Mouse (Mus musculus): ENCODE results near the gene Ggt5. TPM values are rescaled to one million over a fixed set of nuclear protein-coding genes. Genes with fewer than 3 reads are reported as not detected.
A peak's percentile ranks its signal among the peaks of the same experiment; 100 is the strongest.
"Not testable (repeated sequence)": the region's sequence is repeated elsewhere in the genome, so short reads cannot be mapped to it uniquely, and the experiment has no call there.

Gene Ggt5
- polyA plus RNA-seq (2012; rRNA removed): 41.4 and 47.0 TPM in 2 replicates

DNA sequence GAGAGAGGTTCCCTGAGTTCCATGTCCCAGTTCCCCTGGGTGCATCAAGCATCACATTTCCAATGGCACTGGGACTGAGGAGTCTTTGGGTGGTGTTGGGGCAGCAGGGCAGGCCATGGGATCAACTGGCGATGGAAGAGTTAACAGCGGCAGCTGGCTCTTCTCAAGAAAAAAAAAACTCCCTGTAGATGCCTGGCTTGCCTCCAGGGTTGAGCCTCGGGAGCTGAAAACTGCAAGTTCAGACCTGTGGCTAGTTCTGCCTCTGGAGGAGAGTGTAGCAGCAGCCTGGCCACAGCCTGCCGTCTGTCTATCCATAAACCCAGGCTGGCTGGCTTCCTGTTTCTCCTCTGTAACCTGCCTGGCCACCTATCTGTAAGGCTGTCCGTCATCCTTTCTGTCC lies at the start of gene Ggt5:
Gene Ggt5, plus strand, starts transcription at position 212 of the 400 bp plus-strand sequence.
- no peak for DNase-seq (ENCODE audit: low read depth)

- no peak for DNase-seq (ENCODE audit: low read depth)
These were observed 41.2 kb upstream of the Ggt5 start for GRCm38 (mm10) chr10:75547901-75548300.

DNA sequence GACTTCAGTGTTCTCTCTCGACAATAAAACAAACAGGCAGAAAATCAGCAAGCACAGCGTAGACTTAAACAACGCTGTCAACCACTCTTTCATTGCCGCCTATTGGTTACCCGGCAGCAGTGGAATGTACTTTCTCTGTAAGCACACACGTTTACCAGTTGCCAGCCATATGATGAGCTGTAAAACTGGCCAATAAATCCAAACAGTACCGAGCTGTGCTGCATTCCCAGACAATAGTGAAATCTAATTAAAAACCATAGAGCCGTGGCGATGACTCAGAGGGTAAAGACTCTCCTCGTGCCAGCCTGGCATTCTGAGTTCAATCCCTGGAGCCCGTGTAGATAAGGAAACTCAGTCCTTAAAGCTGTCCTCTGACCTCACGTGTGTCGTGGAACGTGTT lies 40.7 kb upstream of the Ggt5 start:
- DNase-seq (ENCODE audit: low read depth): no peak

DNA sequence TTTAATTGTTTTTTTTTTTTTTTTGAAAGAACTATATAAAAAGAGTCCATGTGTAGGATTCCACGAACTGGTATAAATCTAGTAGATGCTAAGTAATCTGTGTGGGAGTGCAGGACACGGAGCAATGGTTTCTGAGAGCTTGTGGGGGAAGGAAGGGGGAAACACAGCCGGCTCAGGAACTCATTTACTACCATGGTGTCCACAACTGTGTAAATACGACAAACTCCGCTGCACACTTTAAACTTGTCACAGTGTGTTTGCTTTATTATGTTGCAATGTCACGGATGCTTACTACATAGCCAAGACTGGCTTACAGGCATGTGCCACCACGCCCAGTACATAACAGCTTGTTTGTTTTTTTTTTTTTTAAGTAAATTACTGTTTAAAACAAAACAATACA lies 39.3 kb upstream of the Ggt5 start:
- no peak for DNase-seq (ENCODE audit: low read depth)

GRCm38 (mm10) chr10:75551175-75551574 lies 38.0 kb upstream of the Ggt5 start:
- no peak for DNase-seq (ENCODE audit: low read depth)

DNA sequence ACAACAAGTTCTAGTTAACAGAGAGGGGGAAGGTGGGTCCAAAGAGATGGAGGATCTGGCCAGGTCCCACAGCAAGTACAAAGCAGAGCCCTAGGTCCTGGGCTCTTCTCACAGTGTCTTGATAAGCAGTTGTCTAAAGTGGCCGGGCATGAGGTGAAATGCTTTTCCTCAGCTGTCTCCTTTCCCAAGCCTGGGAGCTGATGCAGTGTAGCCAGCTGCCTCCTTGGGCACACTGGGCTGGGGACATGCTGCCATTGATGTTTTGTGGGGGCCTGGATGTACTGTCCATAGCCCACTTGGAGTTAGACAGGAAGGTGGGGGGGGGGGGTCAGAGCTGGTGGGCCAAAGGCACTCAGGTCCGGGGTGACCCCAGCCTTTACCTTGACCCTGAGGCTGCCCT lies 37.0 kb upstream of the Ggt5 start:
- no peak for DNase-seq (ENCODE audit: low read depth)

GRCm38 (mm10) chr10:75552701-75553450 lies 36.3 kb upstream of the Ggt5 start:
- DNase-seq (ENCODE audit: low read depth): no peak

DNA sequence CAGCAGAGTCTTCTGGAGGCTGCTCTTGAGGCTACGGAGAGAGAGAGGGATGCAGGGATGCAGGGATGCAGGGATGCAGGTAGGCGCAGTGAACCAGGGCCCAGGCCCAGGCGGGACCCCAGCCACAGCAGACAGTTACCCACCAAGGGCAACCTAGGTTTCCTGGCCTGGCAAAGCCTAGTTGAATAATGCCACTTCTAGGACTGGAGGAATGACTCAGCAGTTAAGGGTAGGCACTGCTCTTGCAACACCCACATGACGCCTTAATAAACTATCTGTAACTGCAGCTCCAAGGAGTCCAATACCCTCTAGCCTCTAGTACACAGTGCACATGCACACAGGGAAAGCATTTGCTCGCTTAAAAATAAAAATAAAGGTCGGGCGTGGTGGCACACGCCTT lies 35.0 kb upstream of the Ggt5 start:
- no peak for DNase-seq (ENCODE audit: low read depth)

DNA sequence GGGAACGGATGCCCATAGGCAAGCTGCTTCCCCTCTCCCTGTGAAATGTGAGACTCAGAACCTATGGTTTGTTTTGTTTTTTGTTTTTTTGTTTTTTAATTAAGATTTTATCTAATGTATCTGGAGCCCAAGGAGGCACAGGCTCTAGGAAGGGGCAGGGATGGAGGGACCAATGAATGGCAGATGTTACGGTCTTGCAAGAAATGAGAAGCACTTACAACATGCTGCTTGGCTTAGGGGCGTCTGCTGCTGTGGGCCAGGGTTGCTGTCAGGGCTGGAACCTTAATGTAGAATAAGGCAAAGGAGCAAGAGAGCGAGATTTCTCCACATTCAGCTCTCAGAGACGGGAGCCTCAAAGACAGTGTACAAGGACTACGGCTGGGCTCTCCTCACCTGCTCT lies 33.6 kb upstream of the Ggt5 start:
- no peak for DNase-seq (ENCODE audit: low read depth)

DNA sequence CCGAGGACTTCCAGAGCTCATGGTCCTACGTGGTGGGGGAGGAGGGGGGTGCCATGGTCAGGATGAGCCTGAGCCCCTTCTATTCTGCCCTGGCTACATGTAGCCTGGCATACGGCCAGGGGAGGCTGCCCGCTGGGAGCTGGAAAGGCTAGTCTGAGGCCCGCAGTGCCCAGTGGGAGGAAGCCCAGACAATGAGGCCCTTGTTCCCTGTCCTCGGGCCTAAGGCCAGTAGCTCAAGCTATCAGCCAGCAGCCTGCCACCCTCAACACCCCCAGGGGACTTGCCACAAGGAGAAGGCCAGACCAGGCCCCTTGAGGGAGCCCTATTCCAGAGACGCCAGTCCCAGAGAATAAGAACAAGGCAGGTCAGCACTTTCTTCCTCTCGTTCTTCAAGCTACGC lies 33.1 kb upstream of the Ggt5 start:
- DNase-seq (ENCODE audit: low read depth): no peak

- DNase-seq (ENCODE audit: low read depth): peak; percentile 56
These were observed 30.6 kb upstream of the Ggt5 start for GRCm38 (mm10) chr10:75558515-75558914.

- DNase-seq (ENCODE audit: low read depth): no peak
These were observed 30.0 kb upstream of the Ggt5 start for GRCm38 (mm10) chr10:75559041-75559675.

- DNase-seq (ENCODE audit: low read depth): no peak
These were observed 29.2 kb upstream of the Ggt5 start, which contains the start of gene Lrrc75b for GRCm38 (mm10) chr10:75559676-75560548. TSS of gene Lrrc75b (minus strand) at chr10:75560330.

DNA sequence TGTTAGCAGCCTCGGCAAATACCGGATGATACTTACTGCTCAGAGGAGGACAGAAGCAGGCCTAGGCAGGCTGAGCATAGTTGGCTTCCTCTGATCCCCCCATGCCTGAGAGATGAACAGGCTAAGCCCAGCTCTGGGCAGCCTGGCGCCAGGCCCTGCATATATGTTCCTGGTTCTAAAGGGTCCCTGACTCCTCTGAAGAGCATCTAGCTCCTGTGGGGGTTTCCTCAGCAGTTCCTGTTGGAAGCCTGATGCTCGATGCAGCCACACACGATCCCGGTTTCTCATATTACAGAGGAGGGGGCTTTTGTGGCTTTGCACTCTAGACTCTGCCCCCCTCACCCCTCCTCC lies 28.6 kb upstream of the Ggt5 start:
- no peak for DNase-seq (ENCODE audit: low read depth)

- no peak for DNase-seq (ENCODE audit: low read depth)
These were observed 28.0 kb upstream of the Ggt5 start, which contains the start of gene Ggt1 for GRCm38 (mm10) chr10:75561071-75561654. TSS of gene Ggt1 (plus strand) at chr10:75561604.

GRCm38 (mm10) chr10:75562596-75562995 lies 26.5 kb upstream of the Ggt5 start:
- DNase-seq (ENCODE audit: low read depth): no peak

- DNase-seq (ENCODE audit: low read depth): no peak
These were observed 24.4 kb upstream of the Ggt5 start for GRCm38 (mm10) chr10:75564687-75565265.

DNA sequence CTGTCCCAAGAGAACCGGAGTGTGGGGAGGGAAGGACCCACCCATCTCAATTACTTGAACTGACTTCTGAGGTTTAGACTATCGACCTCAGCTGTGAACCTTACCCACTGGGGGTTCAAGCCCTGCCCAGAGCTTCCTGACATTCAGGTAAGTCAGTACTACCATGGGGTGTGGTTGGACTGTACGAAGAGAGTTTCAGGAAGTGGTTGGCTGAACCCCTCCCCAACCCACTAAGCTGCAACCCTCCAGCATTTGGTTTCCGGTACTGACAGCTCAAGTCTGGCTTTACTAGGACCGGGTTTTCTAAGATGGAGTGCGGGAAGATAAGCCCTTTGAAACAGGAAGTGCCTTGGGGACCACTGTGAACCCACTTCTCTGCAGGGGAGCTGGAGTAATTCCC lies 23.7 kb upstream of the Ggt5 start:
- DNase-seq (ENCODE audit: low read depth): no peak

DNA sequence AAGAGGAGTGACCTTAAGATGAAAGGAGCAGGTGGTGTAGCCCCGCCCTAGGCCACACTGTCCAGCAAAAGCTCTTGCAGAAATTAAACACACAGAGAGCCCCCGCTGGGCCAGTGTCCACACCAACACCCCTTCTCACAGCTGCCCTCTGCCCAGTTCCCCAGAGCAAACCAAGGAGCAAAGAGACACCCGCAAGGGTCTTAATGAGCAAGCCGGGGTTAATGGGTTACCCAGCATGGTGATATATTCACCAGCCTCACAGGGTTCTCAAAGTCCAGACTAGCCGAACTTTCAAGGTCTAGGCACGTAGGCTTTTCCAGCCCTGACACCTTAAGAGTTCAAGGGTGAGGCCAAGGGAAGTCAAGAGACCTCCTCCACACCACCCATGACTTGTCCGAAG lies 23.2 kb upstream of the Ggt5 start:
- DNase-seq (ENCODE audit: low read depth): no peak

GRCm38 (mm10) chr10:75566321-75566720 lies 22.8 kb upstream of the Ggt5 start:
- DNase-seq (ENCODE audit: low read depth): no peak

GRCm38 (mm10) chr10:75566765-75567164 lies 22.4 kb upstream of the Ggt5 start:
- DNase-seq (ENCODE audit: low read depth): not testable (repeated sequence)

- no peak for DNase-seq (ENCODE audit: low read depth)
These were observed 21.1 kb upstream of the Ggt5 start for GRCm38 (mm10) chr10:75568029-75568428.
